Mouse (Mus musculus): Measurements from ENCODE around the gene Il17ra.

Gene Il17ra

DNA sequence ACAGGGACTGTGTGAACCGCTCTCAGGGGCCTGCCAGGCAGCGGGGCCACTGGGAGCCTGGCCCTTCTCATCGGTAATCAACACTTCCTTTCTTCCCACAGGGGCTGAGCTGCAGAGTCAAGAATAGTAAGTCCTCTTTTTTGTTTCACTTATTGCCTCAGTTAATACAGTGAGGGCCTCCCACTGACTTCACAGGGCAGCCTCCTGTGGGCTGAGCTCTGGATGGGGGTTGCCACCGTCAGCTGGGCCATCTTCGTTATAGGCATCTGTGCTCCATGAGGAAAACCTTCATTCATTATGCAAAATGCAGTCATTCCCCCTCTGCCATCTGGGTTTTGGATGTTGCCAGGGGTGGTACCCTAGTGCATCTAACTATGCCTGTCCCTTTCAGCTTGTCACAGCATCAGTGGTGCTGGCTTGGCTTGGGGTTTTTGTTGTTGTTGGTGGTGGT lies 9.0 kb downstream of the Il17ra start:
- no peak for DNase-seq (ENCODE audit: inconsistent ontology term)

- peak; percentile 87 for DNase-seq (ENCODE audit: inconsistent ontology term)
These were observed 9.6 kb downstream of the Il17ra start for GRCm38 (mm10) chr6:120472455-120473140.

- no peak for DNase-seq (ENCODE audit: inconsistent ontology term)
These were observed 10.4 kb downstream of the Il17ra start for GRCm38 (mm10) chr6:120473427-120473826.

- no peak for DNase-seq (ENCODE audit: inconsistent ontology term)
These were observed 12.2 kb downstream of the Il17ra start for GRCm38 (mm10) chr6:120475288-120475687.

- DNase-seq (ENCODE audit: inconsistent ontology term) = no peak
These were observed 16.3 kb downstream of the Il17ra start for GRCm38 (mm10) chr6:120479302-120479701.

DNA sequence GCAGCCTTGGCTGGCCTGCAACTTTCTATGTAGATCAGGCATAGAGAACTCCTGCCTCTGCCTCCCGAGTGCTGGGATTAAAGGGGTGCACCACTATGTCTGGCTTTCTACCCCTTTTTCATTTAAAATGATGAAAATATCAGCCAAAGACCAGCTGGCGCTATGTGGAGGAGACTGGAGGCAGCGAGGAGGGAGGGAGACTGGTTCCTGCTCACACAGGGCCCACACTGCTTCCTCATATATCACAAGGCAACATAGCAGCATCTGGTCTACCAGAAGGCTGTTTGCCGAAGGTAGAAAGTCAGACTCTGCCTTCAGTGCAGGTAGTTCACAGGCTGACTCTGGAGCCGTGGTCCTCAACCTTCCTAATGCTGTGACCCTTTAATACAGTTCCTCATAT lies 17.3 kb downstream of the Il17ra start:
- no peak for DNase-seq (ENCODE audit: inconsistent ontology term)

- DNase-seq (ENCODE audit: inconsistent ontology term) = no peak
These were observed 18.5 kb downstream of the Il17ra start for GRCm38 (mm10) chr6:120481538-120481937.

DNA sequence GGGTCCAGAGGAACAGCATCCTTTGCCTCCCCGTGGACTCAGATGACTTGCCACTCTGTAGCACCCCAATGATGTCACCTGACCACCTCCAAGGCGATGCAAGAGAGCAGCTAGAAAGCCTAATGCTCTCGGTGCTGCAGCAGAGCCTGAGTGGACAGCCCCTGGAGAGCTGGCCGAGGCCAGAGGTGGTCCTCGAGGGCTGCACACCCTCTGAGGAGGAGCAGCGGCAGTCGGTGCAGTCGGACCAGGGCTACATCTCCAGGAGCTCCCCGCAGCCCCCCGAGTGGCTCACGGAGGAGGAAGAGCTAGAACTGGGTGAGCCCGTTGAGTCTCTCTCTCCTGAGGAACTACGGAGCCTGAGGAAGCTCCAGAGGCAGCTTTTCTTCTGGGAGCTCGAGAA lies 19.0 kb downstream of the Il17ra start:
- DNase-seq (ENCODE audit: inconsistent ontology term) = no peak

DNA sequence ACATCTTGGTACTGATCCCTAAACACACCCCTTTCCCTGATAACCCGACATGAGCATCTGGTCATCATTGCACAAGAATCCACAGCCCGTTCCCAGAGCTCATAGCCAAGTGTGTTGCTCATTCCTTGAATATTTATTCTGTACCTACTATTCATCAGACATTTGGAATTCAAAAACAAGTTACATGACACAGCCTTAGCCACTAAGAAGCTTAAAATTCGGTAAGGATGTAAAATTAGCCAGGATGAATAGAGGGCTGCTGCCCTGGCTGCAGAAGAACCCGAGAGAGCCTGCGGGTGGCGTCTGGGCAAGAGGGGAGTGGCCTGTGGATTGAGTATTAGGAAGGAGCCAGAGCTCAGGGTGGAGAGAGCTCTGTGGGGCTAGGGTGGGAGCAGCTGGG lies 19.7 kb downstream of the Il17ra start:
- DNase-seq (ENCODE audit: inconsistent ontology term) = peak; percentile 73

- peak; percentile 34 for DNase-seq (ENCODE audit: inconsistent ontology term)
These were observed 20.2 kb downstream of the Il17ra start for GRCm38 (mm10) chr6:120483211-120483626.

DNA sequence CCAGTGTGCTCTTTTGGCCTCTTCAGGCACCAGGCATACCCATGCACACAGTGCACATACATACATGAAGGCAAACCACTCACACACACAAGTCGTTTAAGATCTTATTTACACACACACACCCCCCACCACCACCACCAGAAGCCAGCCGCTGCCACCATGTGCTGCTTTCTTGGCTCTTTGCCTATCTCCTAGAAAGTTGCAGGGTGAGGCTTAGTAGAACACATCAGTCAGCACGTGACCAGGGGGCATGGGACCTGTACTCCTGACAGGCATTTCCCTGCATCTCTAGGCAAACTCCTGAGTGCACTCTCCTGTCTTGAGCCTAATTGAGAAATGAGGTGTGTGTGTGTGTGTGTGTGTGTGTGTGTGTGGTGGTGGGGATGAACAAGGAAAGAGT lies 22.0 kb downstream of the Il17ra start:
- no peak for DNase-seq (ENCODE audit: inconsistent ontology term)

DNA sequence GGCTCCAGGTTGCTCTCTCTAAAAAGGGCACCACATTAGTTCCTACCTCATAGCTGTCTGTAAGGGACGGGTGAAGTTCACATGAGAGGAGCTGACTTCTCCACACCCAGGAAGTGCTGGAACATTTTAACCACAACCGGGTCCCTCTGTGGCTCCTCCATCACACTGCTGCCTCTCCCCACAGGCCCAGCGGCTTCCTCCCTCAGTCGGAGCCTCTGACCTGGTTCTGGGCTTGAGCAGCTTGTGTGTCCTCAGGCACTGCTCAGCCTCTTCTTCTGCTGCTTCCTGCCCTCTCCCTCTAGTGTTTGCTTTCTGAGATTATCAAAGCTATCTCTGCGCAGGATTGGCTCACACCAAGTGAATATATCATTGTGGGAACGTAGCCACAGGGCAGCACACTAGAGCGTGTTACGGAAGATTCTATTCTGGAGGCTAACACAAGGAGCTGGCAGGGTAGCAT lies 23.0 kb downstream of the Il17ra start:
- DNase-seq (ENCODE audit: inconsistent ontology term) = no peak

- no peak for DNase-seq (ENCODE audit: inconsistent ontology term)
These were observed 25.6 kb downstream of the Il17ra start for GRCm38 (mm10) chr6:120488647-120489046.

DNA sequence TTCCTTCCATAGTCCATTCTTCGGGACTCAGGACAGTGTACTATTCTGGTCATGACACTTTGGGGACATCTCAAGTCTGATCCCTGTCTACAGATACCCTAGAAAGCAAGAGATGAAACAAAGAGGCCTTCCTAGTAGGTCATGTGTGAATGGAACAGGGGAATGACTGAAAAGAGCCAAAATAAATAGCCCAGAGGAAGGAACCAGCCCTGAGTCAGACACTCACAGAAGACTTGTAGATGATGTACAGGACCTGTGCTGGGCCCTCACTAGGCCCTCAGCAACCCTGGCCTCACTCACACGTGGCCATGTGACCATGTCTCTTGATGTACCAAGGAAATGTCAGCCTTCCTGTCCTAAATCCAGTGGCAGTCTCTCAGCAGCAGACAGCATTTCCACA lies 26.4 kb downstream of the Il17ra start:
- no peak for DNase-seq (ENCODE audit: inconsistent ontology term)

- no peak for DNase-seq (ENCODE audit: inconsistent ontology term)
These were observed 28.0 kb downstream of the Il17ra start for GRCm38 (mm10) chr6:120491064-120491463.

- DNase-seq (ENCODE audit: inconsistent ontology term) = no peak
These were observed 28.9 kb downstream of the Il17ra start for GRCm38 (mm10) chr6:120491862-120492498.

GRCm38 (mm10) chr6:120492499-120493373 lies 29.7 kb downstream of the Il17ra start:
- DNase-seq (ENCODE audit: inconsistent ontology term) = peak; percentile 51

- peak; percentile 62 for DNase-seq (ENCODE audit: inconsistent ontology term)
These were observed 30.5 kb downstream of the Il17ra start, which contains the start of gene Tmem121b for GRCm38 (mm10) chr6:120493374-120494181. Gene Tmem121b (minus strand): TSS chr6:120493807.

GRCm38 (mm10) chr6:120496544-120496943 lies 33.5 kb downstream of the Il17ra start:
- no peak for DNase-seq (ENCODE audit: inconsistent ontology term)

DNA sequence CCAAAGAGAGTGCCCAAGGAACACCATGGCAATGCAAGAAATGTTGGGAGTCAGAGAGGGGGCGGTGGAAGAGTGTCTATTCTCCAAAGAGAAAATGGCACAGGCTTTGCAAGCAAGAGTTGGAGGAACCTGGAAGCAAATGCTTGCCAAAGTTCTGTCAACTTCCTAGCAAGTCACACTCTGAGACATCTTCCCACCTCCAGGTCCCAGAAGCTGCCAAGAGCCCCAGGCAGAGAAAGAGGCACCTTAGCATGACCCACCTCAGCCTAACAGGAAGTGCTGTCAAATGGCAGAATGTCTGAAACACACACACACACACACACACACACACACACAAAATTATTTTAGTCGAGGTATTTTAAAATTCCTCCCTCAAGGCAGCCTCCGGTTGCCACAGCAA lies 41.0 kb downstream of the Il17ra start:
- DNase-seq (ENCODE audit: inconsistent ontology term) = no peak

DNA sequence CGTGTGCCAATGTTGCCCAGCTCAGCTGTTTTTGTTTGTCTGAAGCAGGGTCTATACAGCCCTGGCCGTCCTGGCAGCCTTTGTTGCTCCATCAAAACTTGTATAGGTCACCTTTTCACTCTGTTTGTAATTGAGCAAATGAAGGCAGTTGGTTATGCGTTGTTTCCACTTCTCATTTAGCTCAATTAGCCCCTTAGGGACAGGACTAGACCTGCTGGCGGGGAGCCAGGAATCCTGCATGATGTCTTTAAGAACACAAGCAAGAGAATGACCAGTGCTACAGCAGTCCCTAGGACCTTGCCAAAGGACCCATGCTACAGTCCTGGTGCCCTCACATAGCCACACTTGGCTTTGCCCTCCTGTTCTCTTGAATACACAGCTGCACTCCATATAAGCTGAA lies 42.5 kb downstream of the Il17ra start:
- peak; percentile 23 for DNase-seq (ENCODE audit: inconsistent ontology term)

Data from Muller cell, postnatal 12 days (primary cell).